Mouse (Mus musculus) adrenal gland, adult 18-20 months (tissue): ENCODE data around the gene Vwa5b2. TPM values are rescaled to one million over a fixed set of nuclear protein-coding genes. Genes with fewer than 3 reads are reported as not detected.

Source experiments
- DNase-seq, 2 experiments: peaks; one replicate each; pipeline ENCODE4 v3.0.0; 2021 to 2022; ENCODE audit warnings: low spot score in 2 of 2
- long read RNA-seq, 2 experiments: library from polyadenylated mRNA; stranded (forward); transcript quantifications; one replicate each; pipeline ENCODE4 v2.0.0; 2021
- total RNA-seq, 2 experiments: library from RNA; stranded (reverse); gene quantifications; 1 replicate in 1 of 2; 2 replicates in 1 of 2; pipeline ENCODE4 v1.2.3; 2021

The Vwa5b2 gene
- total RNA-seq = 1 to 10 TPM; 1.1 to 1.2 TPM
- long read RNA-seq, experiment 1, partial matches to known transcripts = 0 of 1 reads
- long read RNA-seq, experiment 1, other reads (novel, unspliced or antisense) = 1 of 1 reads
- long read RNA-seq, experiment 2 = 0 reads

DNA sequence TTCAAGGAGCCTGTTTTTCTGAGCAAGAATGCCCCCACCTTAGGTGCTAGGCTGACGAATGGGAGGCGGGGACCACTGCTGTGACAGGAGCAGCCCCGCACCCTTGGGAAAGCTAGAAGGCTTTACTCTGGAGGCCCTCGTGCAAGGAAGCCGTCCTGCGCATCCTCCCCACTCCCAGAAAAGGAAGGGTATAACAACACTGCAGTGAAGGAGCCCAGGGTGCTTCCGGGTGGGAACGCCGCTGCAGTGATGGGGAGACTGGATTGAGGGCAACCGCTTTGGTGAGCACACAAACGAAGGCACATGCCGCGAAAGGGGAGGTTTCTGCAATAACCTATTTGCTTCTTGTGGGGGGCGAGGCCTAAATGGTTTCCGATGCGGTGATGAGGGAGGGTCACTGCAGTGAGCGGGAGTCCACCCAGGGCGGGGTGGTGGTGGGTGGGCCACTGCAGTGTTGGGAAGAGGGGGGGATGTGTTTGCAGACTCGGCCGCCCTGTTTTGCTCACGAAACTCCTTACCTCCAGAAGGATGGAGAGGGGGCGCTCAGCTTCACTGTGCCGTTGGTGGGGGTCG is at the start of gene Vwa5b2:
TSS of gene Vwa5b2 (plus strand) at position 106 of the 573 bp plus-strand sequence.
- DNase-seq = no peak

DNA sequence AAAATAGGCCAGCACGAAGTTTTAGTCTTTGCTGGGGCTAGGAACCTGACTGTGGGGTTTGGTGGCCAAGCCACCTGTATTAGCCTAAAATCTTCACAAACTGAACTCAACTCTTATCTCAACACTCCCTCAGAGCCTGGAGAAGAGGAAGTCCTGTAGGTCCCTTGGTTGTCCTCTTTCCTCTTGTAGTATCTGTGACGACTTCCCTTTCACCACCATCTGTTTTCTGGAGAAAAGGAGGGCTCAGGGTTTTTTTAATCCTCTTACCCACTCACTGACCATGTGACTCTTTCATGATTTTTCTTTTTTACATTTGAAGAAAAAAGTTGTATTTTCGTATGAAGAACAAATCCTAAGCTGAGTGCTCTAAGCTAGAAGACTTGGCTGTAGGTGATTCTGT is 49.6 kb upstream of the Vwa5b2 start:
- no peak for DNase-seq

DNA sequence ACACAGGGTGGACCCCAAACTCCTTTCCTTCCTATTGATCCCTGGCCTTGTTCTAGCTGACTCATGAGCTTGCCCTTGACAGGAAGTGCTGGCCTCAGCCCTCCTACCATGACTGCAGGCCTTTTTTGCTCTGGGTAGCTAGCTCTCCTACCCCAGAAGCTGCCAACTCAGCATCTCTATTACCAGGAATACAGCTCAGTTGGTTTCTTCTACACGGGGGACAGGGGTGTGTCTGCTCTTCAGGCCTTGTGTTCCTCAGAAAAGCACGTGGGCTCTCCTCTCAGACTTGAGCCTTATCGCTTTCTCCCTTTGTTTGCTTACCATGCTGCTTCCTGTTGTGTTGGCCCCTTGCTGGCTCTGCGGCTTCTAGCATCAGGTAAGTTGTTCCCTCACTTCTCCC is 48.8 kb upstream of the Vwa5b2 start:
- DNase-seq = no peak

DNA sequence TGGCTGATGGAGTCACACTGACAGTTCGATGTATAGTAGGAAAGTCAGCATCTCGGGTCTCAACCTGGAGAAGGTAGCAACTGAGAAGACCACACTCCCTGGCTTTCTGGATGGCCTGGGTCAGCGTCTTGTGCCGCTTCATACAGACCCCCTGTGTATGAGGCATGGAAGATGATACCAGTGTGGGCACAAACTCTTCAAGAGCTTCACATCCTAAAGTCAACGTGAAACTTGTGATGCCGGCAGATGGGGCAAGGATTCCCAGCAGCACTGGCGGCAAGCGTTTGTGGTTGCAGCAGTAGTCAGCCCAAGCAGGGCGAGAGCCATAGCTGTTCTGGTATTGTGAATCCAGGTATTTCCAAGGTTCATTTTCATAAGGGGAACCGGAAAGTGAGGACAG is 43.6 kb upstream of the Vwa5b2 start:
- DNase-seq = no peak

DNA sequence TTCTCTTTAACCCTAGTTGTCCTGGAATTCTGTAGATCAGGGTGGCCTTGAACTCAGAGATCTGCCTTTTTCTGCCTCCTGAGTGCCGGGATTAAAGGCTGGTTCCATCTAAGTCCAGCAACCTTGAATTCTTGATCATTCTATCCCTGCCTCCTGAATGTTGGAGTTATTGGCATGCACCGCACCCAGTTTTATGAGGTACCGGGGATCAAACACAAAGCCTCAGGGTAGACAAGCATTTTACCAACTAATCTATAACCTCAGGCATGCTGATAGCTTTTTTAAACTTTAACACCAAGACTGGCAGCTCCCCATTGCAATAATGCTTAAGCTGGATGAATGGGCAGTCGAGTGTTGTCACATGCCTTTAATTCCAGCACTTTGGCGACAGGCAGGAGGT is 41.8 kb upstream of the Vwa5b2 start:
- no peak for DNase-seq

DNA sequence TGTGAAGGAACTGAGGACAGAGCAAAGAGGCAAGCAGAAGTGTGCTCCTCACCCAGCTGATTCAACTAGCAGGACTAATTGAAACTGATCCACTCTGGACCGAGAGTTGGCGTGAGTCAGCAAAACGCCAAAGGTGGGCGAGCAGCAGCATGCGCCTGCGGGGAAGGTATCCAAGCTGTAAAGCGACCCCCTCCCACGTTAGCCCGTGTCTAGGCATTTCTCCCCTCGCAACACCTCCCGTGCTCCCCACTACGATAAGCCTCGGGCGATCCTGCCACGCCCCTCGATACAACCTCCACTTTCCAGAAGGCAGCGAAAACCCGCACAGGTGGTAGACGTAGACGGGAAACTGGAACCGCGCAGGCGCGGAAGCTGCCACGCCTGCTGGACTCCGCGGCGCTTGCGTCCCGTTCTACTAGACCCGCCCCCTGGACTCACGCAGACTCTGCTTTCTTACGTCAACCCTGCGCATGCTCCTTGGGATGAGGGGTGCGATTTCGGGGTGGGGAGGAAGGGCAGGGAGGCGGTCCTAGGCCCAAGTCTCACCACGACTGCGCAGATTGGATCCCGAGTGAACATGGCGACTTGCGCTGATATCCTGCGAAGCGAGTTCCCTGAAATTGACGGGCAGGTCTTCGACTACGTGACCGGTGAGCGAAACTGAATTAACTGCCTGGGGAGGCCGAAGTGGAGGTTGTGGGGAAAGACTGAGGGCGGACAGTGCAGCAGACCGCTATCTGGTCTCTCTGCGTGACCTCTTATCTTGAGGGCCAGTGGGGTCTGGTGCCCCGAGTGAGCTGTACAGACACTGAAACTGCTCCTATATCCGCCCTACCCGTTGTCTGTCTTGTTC is 40.9 kb upstream of the Vwa5b2 start, which contains the start of gene Abcf3:
TSS of gene Abcf3 (plus strand) at position 482 of the 853 bp plus-strand sequence.
- DNase-seq = peak; percentile 93 to 94

DNA sequence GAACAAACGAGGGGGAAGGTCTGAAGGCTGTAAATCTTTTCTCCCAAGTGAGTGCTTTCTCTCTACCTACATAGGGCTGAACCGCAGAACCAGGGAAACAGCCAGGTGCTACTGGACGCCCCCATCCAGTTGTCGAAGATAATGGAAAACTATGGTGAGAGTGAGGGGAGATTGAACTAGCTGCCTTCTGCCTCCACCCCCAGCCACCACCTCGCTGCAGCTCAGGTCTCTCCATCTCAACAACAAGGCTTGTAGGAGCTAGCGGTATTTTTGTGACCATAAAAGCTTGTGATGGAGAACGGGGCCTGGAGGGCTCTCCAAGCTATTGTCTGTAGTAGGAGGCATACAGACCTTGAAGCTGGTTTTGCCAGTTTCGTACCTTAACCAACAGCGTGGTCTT is 40.1 kb upstream of the Vwa5b2 start:
- DNase-seq = no peak

DNA sequence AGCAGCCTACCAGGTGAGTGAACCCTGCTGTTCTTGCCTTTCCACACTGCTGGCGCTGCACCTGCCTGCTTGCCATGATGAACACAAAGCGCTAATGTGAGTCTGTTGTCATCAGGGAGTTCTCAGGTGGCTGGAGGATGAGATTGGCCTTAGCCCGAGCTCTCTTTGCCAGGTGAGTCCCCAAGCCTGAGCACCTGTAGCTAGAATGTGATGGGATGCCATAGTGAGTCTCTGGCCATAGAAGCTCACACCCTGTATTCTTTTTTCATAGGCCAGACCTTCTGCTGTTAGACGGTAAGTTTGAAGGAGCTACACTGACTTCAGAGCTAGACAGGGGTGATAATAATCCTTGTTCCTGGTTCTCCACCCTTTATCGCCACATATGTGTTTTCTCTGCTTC is 37.6 kb upstream of the Vwa5b2 start:
- DNase-seq = no peak

DNA sequence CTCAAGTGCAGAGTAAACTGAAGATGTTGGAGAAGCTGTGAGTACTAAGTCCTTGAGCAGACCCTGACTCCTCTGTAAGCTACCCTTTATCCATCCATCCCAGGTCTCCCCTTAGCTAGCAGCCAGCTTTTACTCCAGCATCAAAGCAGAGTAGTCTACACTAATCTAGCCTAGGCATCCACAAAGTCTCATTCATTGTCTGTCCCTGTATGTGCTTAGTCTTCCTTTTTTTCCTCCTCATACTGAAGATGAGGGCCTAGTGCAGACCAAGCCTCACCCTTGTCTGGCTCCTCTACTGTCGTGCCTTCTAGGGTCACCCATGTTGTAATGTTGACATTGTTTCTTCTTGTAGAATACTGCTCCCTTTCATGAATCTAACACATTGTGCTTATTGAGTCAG is 36.7 kb upstream of the Vwa5b2 start:
- no peak for DNase-seq

DNA sequence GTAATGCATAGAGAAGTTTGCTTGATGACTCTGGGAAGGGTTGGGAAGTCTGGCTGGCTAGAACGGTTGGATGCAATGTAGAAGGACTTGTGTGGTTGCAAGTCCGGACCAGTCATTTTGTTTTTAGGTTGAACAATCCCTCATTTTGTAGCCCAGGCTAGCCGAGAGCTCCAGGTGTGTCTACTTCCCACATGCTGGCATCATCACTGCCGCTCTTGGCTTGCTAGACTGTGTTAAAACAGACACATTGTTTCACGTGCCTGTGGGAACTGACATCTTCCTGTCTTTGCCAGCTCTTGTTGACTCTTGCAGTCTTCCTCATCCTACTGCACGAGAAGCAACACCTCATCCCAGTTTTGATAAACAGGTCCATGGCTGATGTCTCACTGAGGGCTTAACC is 34.3 kb upstream of the Vwa5b2 start:
- DNase-seq = no peak

DNA sequence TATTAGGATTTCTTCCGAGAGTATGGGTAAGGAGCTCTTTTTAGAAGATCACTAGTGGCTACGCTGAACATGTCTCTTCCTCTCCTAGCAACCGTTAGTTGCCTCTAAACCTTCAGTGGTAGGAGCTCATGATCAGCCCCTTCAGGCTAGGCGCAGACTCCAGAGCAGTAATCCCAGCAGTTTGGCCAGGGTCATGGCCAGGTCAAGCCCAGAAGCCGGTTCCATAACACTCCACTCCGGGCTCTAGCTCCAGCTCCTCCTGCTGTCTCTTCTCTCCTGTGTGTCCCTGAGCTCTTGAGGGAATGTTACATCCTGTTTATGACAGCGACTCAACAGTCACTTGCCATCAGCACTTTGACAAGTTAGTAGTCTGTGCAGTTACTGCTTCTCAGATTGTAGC is 31.9 kb upstream of the Vwa5b2 start:
- DNase-seq = no peak

DNA sequence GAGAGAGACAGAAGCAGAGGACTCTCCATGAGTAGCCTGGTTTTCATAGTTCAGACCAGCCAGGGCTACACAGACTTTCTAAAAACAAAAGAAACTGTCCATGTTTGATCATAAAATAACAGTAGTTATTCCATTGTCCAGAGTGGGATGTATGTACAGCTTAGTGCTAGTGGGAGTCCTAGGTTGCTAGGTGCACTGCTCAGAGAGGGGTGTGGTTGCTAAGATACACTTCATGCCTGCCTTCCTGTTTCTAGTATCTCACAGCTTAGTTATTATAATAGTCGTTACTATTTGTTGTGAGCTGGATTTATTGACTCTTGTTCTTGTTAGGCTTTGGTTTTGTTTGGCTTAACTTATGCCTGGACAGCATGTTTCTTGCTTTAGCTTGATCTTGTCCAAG is 24.2 kb upstream of the Vwa5b2 start:
- DNase-seq = no peak

DNA sequence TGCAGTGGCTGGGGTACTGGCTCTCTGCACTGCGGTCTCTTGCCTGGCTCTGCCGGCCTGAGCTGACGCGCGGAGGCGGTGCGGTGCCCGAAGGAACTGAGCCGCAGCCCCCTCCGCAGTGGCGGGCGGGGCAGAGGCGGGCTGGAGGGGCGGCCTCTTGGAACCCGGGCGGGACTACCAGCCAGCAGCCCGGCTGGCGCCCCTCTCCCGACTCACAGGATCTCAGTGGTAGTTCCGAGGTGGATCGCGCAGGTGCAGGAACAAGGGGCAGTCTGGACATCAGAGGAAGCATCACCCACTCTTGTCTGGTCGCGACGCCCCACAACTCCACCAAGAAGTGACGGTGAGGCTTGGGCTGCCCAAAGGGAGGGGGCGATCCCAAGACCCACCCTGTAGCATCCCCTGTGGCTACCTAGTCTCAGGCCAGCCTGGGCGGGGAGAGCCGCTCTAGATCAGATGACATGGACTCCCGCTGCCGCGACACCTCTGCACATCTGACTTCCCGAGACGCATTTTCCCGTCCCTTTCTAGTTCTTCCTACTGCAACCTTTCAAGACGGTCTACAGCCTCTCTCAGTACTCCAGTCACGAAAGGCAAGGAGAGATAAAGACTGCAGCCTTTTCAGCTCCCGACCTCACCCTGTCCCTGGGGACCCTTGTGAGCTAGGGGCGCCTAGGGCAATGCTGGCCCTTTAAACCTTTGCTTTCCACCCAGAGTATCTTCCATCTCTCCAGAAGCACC is 838 bp downstream of the Vwa5b2 start:
- DNase-seq = peak in 1 of 2 experiments; percentile 24

DNA sequence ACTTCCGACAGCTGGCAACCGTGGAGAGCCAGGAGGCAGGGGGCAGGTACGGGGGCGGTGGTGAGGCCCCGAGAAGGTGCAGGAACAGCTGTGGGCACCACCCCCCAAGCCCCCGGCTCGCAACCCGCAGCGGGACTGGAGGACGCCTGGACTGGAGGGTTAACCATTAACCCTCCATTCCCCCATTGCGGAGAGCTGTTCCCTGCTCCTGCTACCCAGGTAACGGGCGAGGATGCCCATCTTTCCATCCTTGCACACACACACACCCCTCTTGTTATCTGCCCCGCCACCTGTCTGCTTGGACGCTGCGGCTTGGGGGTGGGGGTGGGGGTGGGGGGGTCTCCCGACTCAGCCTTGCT is 1.4 kb downstream of the Vwa5b2 start:
- no peak for DNase-seq

DNA sequence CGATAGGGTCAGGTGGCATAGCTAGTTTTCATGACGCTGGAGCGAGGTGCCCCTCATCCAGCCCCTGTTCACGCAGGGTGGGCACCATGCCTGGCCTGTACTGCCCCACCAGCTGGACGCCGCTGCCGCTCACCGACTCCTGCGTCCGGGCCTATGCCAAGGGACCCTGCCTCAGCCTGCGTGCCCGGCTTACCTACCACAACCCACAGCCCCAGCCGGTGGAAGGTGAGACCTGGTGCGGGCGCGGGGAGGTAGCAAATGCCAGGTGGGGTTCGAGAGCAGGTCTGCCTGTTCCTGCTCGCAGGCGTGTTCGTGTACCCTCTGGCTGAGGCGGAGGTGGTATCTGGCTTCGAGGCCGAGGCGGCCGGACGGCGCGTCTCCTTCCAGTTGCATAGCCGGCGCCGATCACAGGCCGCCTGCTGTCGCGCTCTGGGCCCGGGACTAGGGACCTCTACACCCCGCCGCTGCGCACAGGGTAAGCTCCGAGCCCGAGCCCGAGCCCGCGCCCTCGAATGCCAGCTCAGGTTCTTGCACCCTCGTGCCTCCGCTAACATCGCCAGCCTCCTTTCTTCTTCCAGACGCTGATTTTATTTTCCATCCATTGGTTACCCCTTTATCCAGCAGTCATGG is 1.9 kb downstream of the Vwa5b2 start:
- no peak for DNase-seq

DNA sequence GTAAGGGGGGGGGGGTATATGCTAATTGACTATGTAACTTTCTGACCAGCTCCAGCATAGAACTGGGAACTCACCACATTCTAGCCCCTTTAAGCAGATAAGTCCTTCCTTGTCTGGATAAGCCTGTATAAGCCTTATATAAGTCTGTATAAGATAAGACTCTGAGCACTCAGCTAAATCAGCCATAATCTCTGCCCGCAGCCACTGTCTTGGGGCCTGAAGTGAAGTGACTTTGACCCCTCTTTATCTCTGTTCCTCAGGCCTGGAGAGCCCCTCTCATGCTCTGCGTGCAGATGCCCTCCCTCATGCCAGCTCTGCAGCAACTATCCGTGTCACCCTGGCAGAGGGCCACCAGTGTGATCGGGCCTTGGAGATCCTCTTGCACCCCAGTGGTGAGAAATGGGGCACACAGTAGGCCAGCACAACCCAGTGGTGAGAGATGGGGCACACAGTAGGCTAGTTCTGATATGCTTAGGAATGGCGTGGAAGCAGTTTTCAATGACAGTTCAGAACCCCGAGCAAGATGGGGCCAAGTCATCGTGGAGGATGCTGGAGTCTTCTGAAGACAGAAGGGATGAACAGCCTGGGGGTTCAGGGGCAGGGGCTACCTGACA is 5.9 kb downstream of the Vwa5b2 start:
- no peak for DNase-seq

DNA sequence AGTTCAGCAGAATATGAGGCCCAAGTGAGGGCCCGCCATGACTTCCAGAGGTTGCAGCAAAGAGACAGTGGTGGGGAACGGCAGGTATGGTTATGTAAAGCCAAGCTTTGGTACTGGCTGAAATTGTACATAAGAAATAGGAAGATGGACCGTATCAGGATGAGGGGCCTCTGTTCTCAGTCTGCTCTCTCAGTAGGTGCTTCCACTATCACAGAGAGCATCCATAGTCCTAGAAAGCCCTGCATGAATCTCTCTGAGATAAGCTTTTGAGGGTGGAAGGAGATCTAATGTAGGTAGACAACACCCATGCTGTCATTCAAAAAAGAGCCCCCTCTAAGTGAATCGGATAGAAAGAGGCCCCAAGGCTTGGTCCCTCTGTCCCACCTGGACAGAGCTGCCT is 6.5 kb downstream of the Vwa5b2 start:
- DNase-seq = no peak

DNA sequence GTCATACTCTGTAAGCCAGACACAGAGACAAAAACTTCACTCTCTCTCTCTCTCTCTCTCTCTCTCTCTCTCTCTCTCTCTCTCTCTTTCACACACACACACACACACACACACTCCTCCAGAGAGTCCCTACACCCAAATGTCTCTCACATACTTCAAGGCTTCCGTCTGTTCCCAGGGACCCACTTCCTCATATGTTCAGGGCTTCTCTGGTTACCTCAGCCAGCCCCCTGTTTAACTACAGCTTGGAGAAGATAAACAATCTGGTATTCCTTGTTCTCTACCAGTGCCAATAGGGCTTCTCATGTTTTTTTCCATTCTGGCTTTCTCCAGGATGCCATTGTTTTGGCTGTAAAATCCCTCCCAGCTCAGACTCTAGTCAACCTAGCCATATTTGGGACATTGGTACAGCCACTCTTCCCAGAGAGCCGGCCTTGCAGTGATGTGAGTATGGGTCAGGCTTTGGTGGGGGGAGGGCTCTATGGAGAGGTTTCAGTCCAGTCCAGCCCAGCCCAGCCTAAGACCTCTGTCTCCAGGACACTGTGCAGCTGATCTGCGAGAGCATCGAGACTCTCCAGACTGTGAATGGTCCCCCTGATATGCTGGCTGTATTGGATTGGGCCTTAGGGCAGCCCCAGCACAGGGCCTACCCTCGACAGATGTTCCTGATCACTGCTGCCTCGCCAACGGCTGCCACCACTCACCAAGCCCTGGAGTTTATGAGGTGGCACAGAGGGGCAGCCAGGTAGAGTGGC is 7.6 kb downstream of the Vwa5b2 start:
- no peak for DNase-seq

DNA sequence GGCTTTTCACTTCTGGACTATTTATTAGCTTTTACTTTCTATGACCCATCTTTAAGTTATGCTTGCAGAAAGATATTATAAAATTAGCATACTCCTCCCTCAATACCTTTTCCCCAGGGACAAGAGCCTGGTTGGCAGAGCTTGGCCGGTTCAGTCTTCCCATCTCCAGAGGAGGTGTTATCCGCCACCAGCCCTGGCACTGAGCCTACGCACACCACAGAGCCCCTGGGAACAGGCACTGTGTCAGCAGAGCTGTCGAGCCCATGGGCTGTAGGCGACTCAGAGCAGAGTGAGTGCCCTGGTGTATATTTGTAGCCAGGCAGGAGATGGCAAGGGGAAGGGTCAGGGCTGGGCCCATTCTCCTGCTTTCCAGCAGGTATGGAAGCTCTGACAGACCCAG is 11.2 kb downstream of the Vwa5b2 start:
- no peak for DNase-seq

DNA sequence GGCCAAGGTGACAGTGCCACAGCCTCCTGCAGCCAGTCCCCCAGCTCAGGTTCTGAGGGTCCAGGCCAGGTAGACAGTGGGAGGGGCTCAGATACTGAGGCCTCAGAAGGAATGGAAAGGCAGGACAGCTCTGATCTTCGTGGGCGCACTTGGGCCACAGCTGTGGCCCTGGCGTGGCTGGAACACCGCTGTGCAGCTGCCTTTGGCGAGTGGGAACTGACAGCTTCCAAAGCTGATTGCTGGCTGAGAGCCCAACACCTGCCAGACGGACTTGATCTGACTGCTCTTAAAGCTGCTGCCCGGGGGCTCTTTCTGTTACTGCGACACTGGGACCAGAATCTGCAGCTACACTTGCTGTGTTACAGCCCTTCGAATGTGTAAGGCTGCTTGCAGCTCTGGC is 15.4 kb downstream of the Vwa5b2 start:
- DNase-seq = no peak
